Mouse (Mus musculus): ENCODE results near the gene Gm49416. TPM values are rescaled to one million over a fixed set of nuclear protein-coding genes. Genes with fewer than 3 reads are reported as not detected.
A peak's percentile ranks its signal among the peaks of the same experiment; 100 is the strongest.

Gm49416 gene
- polyA plus RNA-seq, 1 experiment from 2014 or later: not detected

GRCm38 (mm10) chr19:8881034-8881392 lies 7.7 kb upstream of the Gm49416 start:
- no peak for ATAC-seq (ENCODE audit: insufficient number of reproducible peaks, insufficient read depth, low FRiP score, low read depth)
- Histone ChIP-seq H3K4me2 (ENCODE audit: low read length) (peak overlapping the region; percentile 82), H3K27ac (replicated peaks in 1 of 2; ENCODE audit: control insufficient read depth in 1 of 2, insufficient read depth in 1 of 2, low read depth in 2 of 2, low read length in 2 of 2) (peak overlapping the region in 1 of 2 experiments; percentile 69; a peak in 1 of 4 replicates), H3K9me3 (ENCODE audit: control insufficient read depth, low read length) (no peaks in the 10 kb centered on the region), H3K9ac (ENCODE audit: low read length) (peak overlapping the region; percentile 82), H3K36me3 (ENCODE audit: control insufficient read depth, insufficient read depth, low read length) (peaks cover 26% of the 10 kb centered on the region), H3K4me3 (ENCODE audit: control insufficient read depth in 1 of 2, insufficient read depth in 1 of 2, low read depth in 1 of 2, low read length in 2 of 2) (peak overlapping the region; percentile 66 to 85), H3K27me3 (ENCODE audit: control insufficient read depth, insufficient read depth, low read length) (no peaks in the 10 kb centered on the region), H3K4me1 (ENCODE audit: control insufficient read depth in 2 of 2, insufficient read depth in 2 of 2, low read length in 2 of 2) (peaks cover 0 to 12% of the 10 kb centered on the region in 2 experiments; a peak in 2 of 4 replicates)
- WGBS: 21% methylated on average over 3 of the region's 3 CpGs

GRCm38 (mm10) chr19:8883616-8884015 lies 5.1 kb upstream of the Gm49416 start, which contains the start of the genes Lbhd1 and Gm49403:
Lbhd1 (plus strand) TSS chr19:8883732.
Gm49403 (plus strand) TSS chr19:8883930.
- WGBS: 73% methylated on average over 3 of the region's 3 CpGs

GRCm38 (mm10) chr19:8886916-8887584 lies 1.7 kb upstream of the Gm49416 start:
- Histone ChIP-seq H3K36me3 (ENCODE audit: control insufficient read depth, insufficient read depth, low read length) (peaks cover 13% of the 10 kb centered on the region), H3K9ac (ENCODE audit: low read length) (no peak overlapping the region), H3K4me3 (ENCODE audit: control insufficient read depth in 1 of 2, insufficient read depth in 1 of 2, low read depth in 1 of 2, low read length in 2 of 2) (0 out of 4 replicates have a peak overlapping the region, but pooled peaks of 1 of the 2 experiments have one; percentile 82), H3K27ac (replicated peaks in 1 of 2; ENCODE audit: control insufficient read depth in 1 of 2, insufficient read depth in 1 of 2, low read depth in 2 of 2, low read length in 2 of 2) (no peak overlapping the region), H3K27me3 (ENCODE audit: control insufficient read depth, insufficient read depth, low read length) (no peaks in the 10 kb centered on the region), H3K4me2 (ENCODE audit: low read length) (peak overlapping the region; percentile 90; the same call in 1 of the 2 replicates), H3K9me3 (ENCODE audit: control insufficient read depth, low read length) (no peaks in the 10 kb centered on the region), H3K4me1 (ENCODE audit: control insufficient read depth in 2 of 2, insufficient read depth in 2 of 2, low read length in 2 of 2) (peaks cover 4 to 11% of the 10 kb centered on the region in 2 experiments)
- no peak for ATAC-seq (ENCODE audit: insufficient number of reproducible peaks, insufficient read depth, low FRiP score, low read depth)
- WGBS: 44% methylated on average over 1 of the region's 1 CpGs

More at GRCm38 (mm10) chr19:8883616-8884015, 5.1 kb upstream of the Gm49416 start, which contains the start of the genes Lbhd1 and Gm49403:
- no peak for ATAC-seq (ENCODE audit: insufficient number of reproducible peaks, insufficient read depth, low FRiP score, low read depth)
- H3K36me3 ChIP-seq (ENCODE audit: control insufficient read depth, insufficient read depth, low read length): 0 out of 2 replicates have a peak, but pooled peaks cover 5% of the 10 kb centered on the region
- H3K27me3 ChIP-seq (ENCODE audit: control insufficient read depth, insufficient read depth, low read length): no peaks in the 10 kb centered on the region
- H3K9ac ChIP-seq (ENCODE audit: low read length): no peak within 1 kb of the TSS
- peaks cover 4 to 19% of the 10 kb centered on the region in 2 experiments for H3K4me1 ChIP-seq (ENCODE audit: control insufficient read depth in 2 of 2, insufficient read depth in 2 of 2, low read length in 2 of 2)
- no peaks in the 10 kb centered on the region for H3K9me3 ChIP-seq (ENCODE audit: control insufficient read depth, low read length)
- no peak within 1 kb of the TSS for H3K4me3 ChIP-seq (ENCODE audit: control insufficient read depth in 1 of 2, insufficient read depth in 1 of 2, low read depth in 1 of 2, low read length in 2 of 2)
- no peak within 1 kb of the TSS for H3K27ac ChIP-seq (replicated peaks in 1 of 2; ENCODE audit: control insufficient read depth in 1 of 2, insufficient read depth in 1 of 2, low read depth in 2 of 2, low read length in 2 of 2)
- no peak within 1 kb of the TSS for H3K4me2 ChIP-seq (ENCODE audit: low read length)

GRCm38 (mm10) chr19:8887585-8888463 lies 902 bp upstream of the Gm49416 start:
- no peak for ATAC-seq (ENCODE audit: insufficient number of reproducible peaks, insufficient read depth, low FRiP score, low read depth)
- peaks cover 4 to 11% of the 10 kb centered on the region in 2 experiments for H3K4me1 ChIP-seq (ENCODE audit: control insufficient read depth in 2 of 2, insufficient read depth in 2 of 2, low read length in 2 of 2)
- no peaks in the 10 kb centered on the region for H3K27me3 ChIP-seq (ENCODE audit: control insufficient read depth, insufficient read depth, low read length)
- no peaks in the 10 kb centered on the region for H3K9me3 ChIP-seq (ENCODE audit: control insufficient read depth, low read length)
- peaks cover 13% of the 10 kb centered on the region for H3K36me3 ChIP-seq (ENCODE audit: control insufficient read depth, insufficient read depth, low read length)
- peak overlapping the region; percentile 90 for H3K9ac ChIP-seq (ENCODE audit: low read length)
- WGBS: 19% methylated on average over 19 of the region's 19 CpGs
- H3K4me2 ChIP-seq (ENCODE audit: low read length): peak overlapping the region; percentile 90
- H3K27ac ChIP-seq (replicated peaks in 1 of 2; ENCODE audit: control insufficient read depth in 1 of 2, insufficient read depth in 1 of 2, low read depth in 2 of 2, low read length in 2 of 2): peak overlapping the region; percentile 63 to 82
- peak overlapping the region; percentile 78 to 82 for H3K4me3 ChIP-seq (ENCODE audit: control insufficient read depth in 1 of 2, insufficient read depth in 1 of 2, low read depth in 1 of 2, low read length in 2 of 2)

- H3K9ac ChIP-seq (ENCODE audit: low read length): peak within 1 kb of the TSS; percentile 96
- 2% methylated on average over 54 of the region's 54 CpGs for WGBS
- peaks cover 8 to 19% of the 10 kb centered on the region in 2 experiments; a peak in 3 of 4 replicates for H3K4me1 ChIP-seq (ENCODE audit: control insufficient read depth in 2 of 2, insufficient read depth in 2 of 2, low read length in 2 of 2)
- ATAC-seq (ENCODE audit: insufficient number of reproducible peaks, insufficient read depth, low FRiP score, low read depth): peak; percentile 54; the same call in 1 of the 2 replicates
- no peaks in the 10 kb centered on the region for H3K9me3 ChIP-seq (ENCODE audit: control insufficient read depth, low read length)
- H3K27me3 ChIP-seq (ENCODE audit: control insufficient read depth, insufficient read depth, low read length): no peaks in the 10 kb centered on the region
- peak within 1 kb of the TSS; percentile 82 for H3K4me2 ChIP-seq (ENCODE audit: low read length)
- H3K4me3 ChIP-seq (ENCODE audit: control insufficient read depth in 1 of 2, insufficient read depth in 1 of 2, low read depth in 1 of 2, low read length in 2 of 2): peak within 1 kb of the TSS; percentile 90 to 92
- H3K27ac ChIP-seq (replicated peaks in 1 of 2; ENCODE audit: control insufficient read depth in 1 of 2, insufficient read depth in 1 of 2, low read depth in 2 of 2, low read length in 2 of 2): peak within 1 kb of the TSS; percentile 67 to 85
- H3K36me3 ChIP-seq (ENCODE audit: control insufficient read depth, insufficient read depth, low read length): peaks cover 40% of the 10 kb centered on the region
Measured at GRCm38 (mm10) chr19:8892829-8893766, 4.4 kb downstream of the Gm49416 start, which contains the start of gene Ints5. Ints5 (plus strand) TSS chr19:8893005.

- no peak overlapping the region for H3K4me2 ChIP-seq (ENCODE audit: low read length)
- H3K4me3 ChIP-seq (ENCODE audit: control insufficient read depth in 1 of 2, insufficient read depth in 1 of 2, low read depth in 1 of 2, low read length in 2 of 2): no peak overlapping the region
- WGBS: 87% methylated on average over 9 of the region's 9 CpGs
- H3K4me1 ChIP-seq (ENCODE audit: control insufficient read depth in 2 of 2, insufficient read depth in 2 of 2, low read length in 2 of 2): peaks cover 8 to 25% of the 10 kb centered on the region in 2 experiments; a peak in 3 of 4 replicates
- H3K9ac ChIP-seq (ENCODE audit: low read length): no peak overlapping the region
- no peaks in the 10 kb centered on the region for H3K9me3 ChIP-seq (ENCODE audit: control insufficient read depth, low read length)
- no peak overlapping the region for H3K27ac ChIP-seq (replicated peaks in 1 of 2; ENCODE audit: control insufficient read depth in 1 of 2, insufficient read depth in 1 of 2, low read depth in 2 of 2, low read length in 2 of 2)
- H3K36me3 ChIP-seq (ENCODE audit: control insufficient read depth, insufficient read depth, low read length): peaks cover 35% of the 10 kb centered on the region
- ATAC-seq (ENCODE audit: insufficient number of reproducible peaks, insufficient read depth, low FRiP score, low read depth): no peak
- no peaks in the 10 kb centered on the region for H3K27me3 ChIP-seq (ENCODE audit: control insufficient read depth, insufficient read depth, low read length)
Measured at GRCm38 (mm10) chr19:8895397-8895960, 6.8 kb downstream of the Gm49416 start.

All from heart, embryonic 14.5 days (tissue).